Mouse (Mus musculus): ENCODE results near the gene Twistnb. TPM values are rescaled to one million over a fixed set of nuclear protein-coding genes. Genes with fewer than 3 reads are reported as not detected.

The Twistnb gene
- total and polyA plus RNA-seq, 3 experiments: 19.2 to 51.2 (median 34.4) TPM

DNA sequence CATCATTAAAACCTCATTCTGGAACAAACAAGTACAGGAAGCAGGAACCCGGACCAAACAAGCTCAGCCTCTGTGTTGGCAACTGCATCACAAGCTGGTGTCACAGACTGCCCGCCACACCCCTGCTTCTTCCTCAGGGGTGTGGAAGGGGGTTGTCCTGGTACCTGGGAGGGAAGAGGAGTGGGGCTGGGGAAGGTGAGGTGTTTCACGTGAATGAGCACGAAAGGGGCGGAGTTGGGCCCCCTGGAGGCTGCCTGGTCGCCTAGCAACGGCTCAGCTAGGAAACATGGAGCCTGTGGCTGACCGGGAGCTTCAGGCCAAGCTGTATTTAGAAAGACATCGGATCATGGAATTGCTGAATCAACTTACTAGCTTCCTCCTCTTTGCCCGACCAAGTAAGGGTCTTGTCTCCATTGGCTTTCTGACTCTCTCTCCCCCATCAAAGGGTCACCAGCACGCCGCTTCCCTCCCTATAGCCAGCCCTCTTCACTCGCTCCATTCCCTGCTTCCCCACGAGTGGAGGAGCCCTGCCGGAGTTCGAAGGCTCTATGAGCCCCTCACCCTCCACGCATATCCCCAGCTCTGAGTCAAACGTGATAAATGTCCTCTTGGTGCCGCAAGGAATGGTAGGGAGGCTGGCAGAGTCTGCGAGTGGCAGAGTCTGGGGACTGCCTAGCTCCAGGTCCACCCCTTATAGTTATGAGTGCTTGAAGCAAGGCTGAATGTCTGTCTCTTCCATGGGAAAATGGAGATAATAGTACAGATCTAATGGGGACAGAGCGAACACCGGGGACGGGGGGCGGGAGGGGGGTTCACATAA, 34.4 kb upstream of the Twistnb start, which contains the start of gene Efcab10:
Gene Efcab10 (plus strand): TSS at position 51 of the 820 bp plus-strand sequence.
- H3K4me2 ChIP-seq (ENCODE audit: insufficient read depth, low read depth, poor library complexity, severe bottlenecking): no peak within 1 kb of the TSS
- H3K9me3 ChIP-seq (replicated peaks; ENCODE audit: low read length): no peaks in the 10 kb centered on the region
- TF ChIP-seq BHLHE40 (IDR thresholded peaks at IDR 0.05; ENCODE audit: low read depth, low read length) (0 out of 2 replicates have a peak, but pooled peaks have one; percentile 22), HCFC1 (IDR thresholded peaks at IDR 0.05; ENCODE audit: low read depth, low read length) (no peak)
- no peaks in the 10 kb centered on the region for H3K36me3 ChIP-seq (replicated peaks in 1 of 2; ENCODE audit: control insufficient read depth in 1 of 2, insufficient read depth in 1 of 2, low read length in 1 of 2)
- in situ Hi-C loops (cut with MboI; ENCODE audit: low pct_ligation_motif_present, low pct_unique_long_range_greater_than_20kb, low sequenced_read_pairs) (no loop called here), dilution Hi-C loops (cut with MboI; ENCODE audit: extremely low pct_ligation_motif_present, extremely low pct_unique_long_range_greater_than_20kb, low sequenced_read_pairs) (no loop called here)
- DNase-seq (ENCODE audit: extremely low read depth): no peak
- H3K9ac ChIP-seq (ENCODE audit: insufficient read depth, low read depth): no peak within 1 kb of the TSS
- H3K4me3 ChIP-seq (replicated peaks in 1 of 3; ENCODE audit: low read depth in 2 of 3, low read length in 2 of 3, poor library complexity in 1 of 3): no peak within 1 kb of the TSS
- H3K27ac ChIP-seq (ENCODE audit: insufficient read depth, low read depth): no peak within 1 kb of the TSS
- no peaks in the 10 kb centered on the region for H3K27me3 ChIP-seq (replicated peaks)
- H3K79me2 ChIP-seq (replicated peaks; ENCODE audit: control insufficient read depth, extremely low read depth, insufficient read depth, poor library complexity, severe bottlenecking): no peaks in the 10 kb centered on the region
- no peaks in the 10 kb centered on the region; a peak in 1 of 4 replicates for H3K4me1 ChIP-seq (ENCODE audit: control insufficient read depth in 1 of 2, insufficient read depth in 2 of 2)

DNA sequence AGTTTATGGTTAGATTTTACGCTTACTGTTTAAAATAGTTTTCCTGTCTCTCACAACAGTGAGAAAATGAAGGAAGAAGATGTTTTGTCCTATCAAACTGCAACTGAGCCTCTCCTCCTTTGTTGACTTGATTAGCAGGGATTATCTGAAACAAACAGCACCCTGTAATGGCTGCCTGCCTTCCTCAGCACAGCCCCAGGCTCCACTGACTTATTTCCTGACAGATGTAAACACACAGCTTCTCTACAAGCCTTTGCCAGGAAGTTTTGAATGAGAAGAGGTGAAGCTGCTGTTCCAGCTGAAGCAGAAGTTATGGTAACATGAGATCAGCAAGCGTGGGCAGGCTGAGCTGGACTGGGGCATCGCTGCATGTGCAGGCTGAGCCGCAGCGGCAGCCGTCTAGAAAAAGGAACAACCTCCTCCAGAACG, 26.2 kb upstream of the Twistnb start:
- no peaks in the 10 kb centered on the region for H3K9me3 ChIP-seq (replicated peaks; ENCODE audit: low read length)
- in situ Hi-C loops (cut with MboI; ENCODE audit: low pct_ligation_motif_present, low pct_unique_long_range_greater_than_20kb, low sequenced_read_pairs) (no loop called here), dilution Hi-C loops (cut with MboI; ENCODE audit: extremely low pct_ligation_motif_present, extremely low pct_unique_long_range_greater_than_20kb, low sequenced_read_pairs) (no loop called here)
- no peak for DNase-seq (ENCODE audit: extremely low read depth)
- no peaks in the 10 kb centered on the region for H3K79me2 ChIP-seq (replicated peaks; ENCODE audit: control insufficient read depth, extremely low read depth, insufficient read depth, poor library complexity, severe bottlenecking)
- H3K4me2 ChIP-seq (ENCODE audit: insufficient read depth, low read depth, poor library complexity, severe bottlenecking): peak overlapping the region; percentile 84
- H3K4me1 ChIP-seq (ENCODE audit: control insufficient read depth in 1 of 2, insufficient read depth in 2 of 2): no peaks in the 10 kb centered on the region
- H3K36me3 ChIP-seq (replicated peaks in 1 of 2; ENCODE audit: control insufficient read depth in 1 of 2, insufficient read depth in 1 of 2, low read length in 1 of 2): no peaks in the 10 kb centered on the region
- no peak overlapping the region for H3K9ac ChIP-seq (ENCODE audit: insufficient read depth, low read depth)
- no peak for TF ChIP-seq CTCF (conservative IDR thresholded peaks at IDR 0.05 in 1 of 2, IDR thresholded peaks at IDR 0.05 in 1 of 2; ENCODE audit: low read depth in 2 of 2, low read length in 2 of 2)
- no peak for TF ChIP-seq JUND (conservative IDR thresholded peaks at IDR 0.05; ENCODE audit: low read depth, low read length)
- no peak for TF ChIP-seq NELFE (IDR thresholded peaks at IDR 0.05; ENCODE audit: low read depth, low read length)
- no peak for TF ChIP-seq ZNF384 (IDR thresholded peaks at IDR 0.05; ENCODE audit: low read depth, low read length)
- no peak for TF ChIP-seq ZC3H11A (IDR thresholded peaks at IDR 0.05; ENCODE audit: low read depth, low read length)
- no peak for TF ChIP-seq RAD21 (IDR thresholded peaks at IDR 0.05; ENCODE audit: low read depth, low read length)
- TF ChIP-seq HCFC1 (IDR thresholded peaks at IDR 0.05; ENCODE audit: low read depth, low read length): no peak
- no peak for TF ChIP-seq MYC (IDR thresholded peaks at IDR 0.05; ENCODE audit: low read depth, low read length)
- 0 out of 2 replicates have a peak, but pooled peaks have one; percentile 26 for TF ChIP-seq BHLHE40 (IDR thresholded peaks at IDR 0.05; ENCODE audit: low read depth, low read length)
- no peak overlapping the region for H3K27ac ChIP-seq (ENCODE audit: insufficient read depth, low read depth)
- H3K4me3 ChIP-seq (replicated peaks in 1 of 3; ENCODE audit: low read depth in 2 of 3, low read length in 2 of 3, poor library complexity in 1 of 3): no peak overlapping the region
- H3K27me3 ChIP-seq (replicated peaks): no peaks in the 10 kb centered on the region

DNA sequence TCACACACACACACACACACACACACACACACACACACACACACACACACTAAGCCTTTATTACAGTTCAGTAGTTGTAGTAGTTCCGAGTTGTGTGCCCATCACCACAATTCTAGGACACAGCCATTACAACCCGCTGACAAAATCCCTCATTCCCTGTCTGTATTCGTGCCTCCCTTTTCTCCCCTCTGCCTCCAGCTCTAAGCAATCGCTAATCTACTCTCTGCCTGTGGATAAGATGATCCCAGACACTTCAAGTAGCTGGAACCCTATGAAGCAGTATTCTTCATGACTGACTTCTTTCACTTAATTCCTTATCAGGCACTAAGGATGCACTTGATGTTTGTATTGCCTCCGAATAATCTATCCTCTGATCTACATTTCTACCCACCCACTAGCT, 24.4 kb upstream of the Twistnb start:
- Histone ChIP-seq H3K4me1 (ENCODE audit: control insufficient read depth in 1 of 2, insufficient read depth in 2 of 2) (no peaks in the 10 kb centered on the region), H3K36me3 (replicated peaks in 1 of 2; ENCODE audit: control insufficient read depth in 1 of 2, insufficient read depth in 1 of 2, low read length in 1 of 2) (no peaks in the 10 kb centered on the region), H3K9me3 (replicated peaks; ENCODE audit: low read length) (no peaks in the 10 kb centered on the region), H3K27me3 (replicated peaks) (no peaks in the 10 kb centered on the region), H3K9ac (ENCODE audit: insufficient read depth, low read depth) (no peak overlapping the region), H3K27ac (ENCODE audit: insufficient read depth, low read depth) (no peak overlapping the region), H3K4me2 (ENCODE audit: insufficient read depth, low read depth, poor library complexity, severe bottlenecking) (no peak overlapping the region), H3K79me2 (replicated peaks; ENCODE audit: control insufficient read depth, extremely low read depth, insufficient read depth, poor library complexity, severe bottlenecking) (no peaks in the 10 kb centered on the region), H3K4me3 (replicated peaks in 1 of 3; ENCODE audit: low read depth in 2 of 3, low read length in 2 of 3, poor library complexity in 1 of 3) (no peak overlapping the region)
- in situ Hi-C loops (cut with MboI; ENCODE audit: low pct_ligation_motif_present, low pct_unique_long_range_greater_than_20kb, low sequenced_read_pairs): no loop called here
- TF ChIP-seq NRF1 (IDR thresholded peaks at IDR 0.05; ENCODE audit: low read depth, low read length): no peak
- no peak for DNase-seq (ENCODE audit: extremely low read depth)
- dilution Hi-C loops (cut with MboI; ENCODE audit: extremely low pct_ligation_motif_present, extremely low pct_unique_long_range_greater_than_20kb, low sequenced_read_pairs): no loop called here
